Mouse (Mus musculus) gastrocnemius, adult 2 months (tissue): Measurements from ENCODE around the gene Vps50. TPM values are rescaled to one million over a fixed set of nuclear protein-coding genes. Genes with fewer than 3 reads are reported as not detected.

Experiments
- DNase-seq: peaks from one replicate; pipeline ENCODE4 v3.0.0; 2022
- H3K27ac ChIP-seq: fragments of 200-600 bp; 2 replicates; pipeline ENCODE4 v1.8.1; 2022; ENCODE audit warnings: mild to moderate bottlenecking
- H3K4me3 ChIP-seq: fragments of 200-600 bp; 2 replicates; pipeline ENCODE4 v1.8.1; 2022; ENCODE audit warnings: mild to moderate bottlenecking, moderate library complexity
- CTCF ChIP-seq: fragments of 200-600 bp; IDR thresholded peaks from 2 replicates; pipeline ENCODE4 v1.8.1; 2022; ENCODE audit warnings: antibody characterized with exemption, mild to moderate bottlenecking, moderate library complexity
- intact Hi-C: fragments of 180-260 bp; cut with DNase I; formaldehyde crosslinking; loops from one replicate; pipeline ENCODE4 v1.15.1; 2025
- long read RNA-seq, 2 experiments: library from polyadenylated mRNA; stranded (forward); transcript quantifications; one replicate each; pipeline ENCODE4 v2.0.0; 2021
- total RNA-seq, 2 experiments: library from RNA; stranded (reverse); gene quantifications; 2 replicates each; pipeline ENCODE4 v1.2.3; 2021

The Vps50 gene
- 10 to 100 TPM; 21.1 to 21.8 TPM for total RNA-seq
- long read RNA-seq, experiment 1, transcript Vps50-201 (28 exons, 3,788 nt): major isoform, 28 of 40 reads
- long read RNA-seq, experiment 1, partial matches to known transcripts: 6 of 40 reads
- long read RNA-seq, experiment 1, other reads (novel, unspliced or antisense): 5 of 40 reads
- long read RNA-seq, experiment 2, transcript Vps50-201 (28 exons, 3,788 nt): major isoform, 25 of 31 reads
- long read RNA-seq, experiment 2, partial matches to known transcripts: 4 of 31 reads
- long read RNA-seq, experiment 2, other reads (novel, unspliced or antisense): 2 of 31 reads

DNA sequence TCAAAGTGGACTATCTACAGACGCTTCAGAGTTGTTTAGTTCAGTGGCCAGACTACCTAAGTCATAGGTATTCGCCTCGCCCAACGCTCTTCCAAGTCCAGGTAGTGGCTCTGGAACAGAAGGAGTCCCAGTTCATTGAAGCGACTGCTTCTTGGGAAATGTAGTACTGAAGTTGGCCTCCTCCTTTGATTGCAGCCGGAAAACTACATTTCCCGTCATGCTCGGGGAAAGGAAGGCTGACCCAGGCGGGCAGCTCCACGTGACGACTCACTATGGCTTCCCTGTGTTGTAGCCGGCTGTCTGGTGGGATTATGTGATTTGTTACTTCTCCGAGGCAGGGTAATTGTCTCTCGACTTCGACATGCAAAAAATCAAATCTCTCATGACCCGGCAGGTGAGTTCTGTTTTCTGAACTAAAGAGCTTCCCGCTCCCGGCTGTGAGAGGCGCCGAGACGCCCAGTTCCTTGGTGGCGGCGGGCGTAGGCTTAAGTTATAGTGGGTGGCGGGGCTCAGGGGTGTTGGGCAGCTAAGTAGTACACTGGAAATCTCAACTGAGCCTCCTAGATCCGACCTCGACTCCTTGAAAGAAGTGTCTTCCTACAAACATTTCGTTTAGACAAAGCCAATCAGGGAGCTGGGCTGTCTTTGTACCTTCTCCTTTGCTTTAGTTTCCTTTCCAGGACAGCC, at the start of gene Vps50, which contains the start of gene Hepacam2:
Vps50 (plus strand) TSS at position 221 of the 687 bp plus-strand sequence.
Hepacam2 (minus strand) TSS at position 137 of the 687 bp plus-strand sequence.
- intact Hi-C loops: loop anchor here (10.0 kb wide), 1 partner anchor 586 kb away; the partner anchor contains the start of gene Bet1
- Histone ChIP-seq H3K27ac (peak within 1 kb of the TSS; percentile 85), H3K4me3 (peak within 1 kb of the TSS; percentile 91)
- DNase-seq: peak; percentile 91
- no peak for TF ChIP-seq CTCF

- Histone ChIP-seq H3K4me3 (no peak overlapping the region), H3K27ac (no peak overlapping the region)
- intact Hi-C loops: no loop called here
- no peak for TF ChIP-seq CTCF
- DNase-seq: no peak
Observed at GRCm38 (mm10) chr6:3454421-3454820, 43.8 kb upstream of the Vps50 start.

DNA sequence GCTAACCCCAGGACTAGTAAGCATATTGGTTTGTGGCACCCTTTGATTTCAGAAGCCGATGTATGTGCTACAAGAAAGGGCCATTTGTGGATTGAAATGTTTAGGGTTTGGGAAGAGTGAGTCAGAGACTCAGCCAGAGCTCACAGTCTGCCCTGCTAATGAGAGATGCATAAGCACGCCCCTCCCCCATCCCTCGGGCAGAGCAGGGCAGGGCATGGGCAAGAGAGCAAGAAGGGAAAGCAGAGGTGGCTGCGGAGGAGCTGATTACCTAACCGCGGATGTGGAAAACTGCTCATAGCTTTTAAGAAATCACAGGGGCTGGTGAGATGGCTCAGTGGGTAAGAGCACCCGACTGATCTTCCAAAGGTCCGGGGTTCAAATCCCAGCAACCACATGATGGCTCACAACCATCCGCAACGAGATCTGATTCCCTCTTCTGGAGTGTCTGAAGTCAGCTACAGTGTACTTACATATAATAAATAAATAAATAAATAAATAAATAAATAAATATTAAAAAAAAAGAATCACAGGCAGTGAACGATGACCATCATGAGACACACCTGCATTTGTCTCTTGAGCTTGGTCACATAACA, 42.1 kb upstream of the Vps50 start:
- TF ChIP-seq CTCF: no peak
- Histone ChIP-seq H3K27ac (no peak overlapping the region), H3K4me3 (no peak overlapping the region)
- intact Hi-C loops: no loop called here
- DNase-seq: no peak

- intact Hi-C loops: no loop called here
- Histone ChIP-seq H3K4me3 (no peak overlapping the region), H3K27ac (no peak overlapping the region)
- DNase-seq: no peak
- no peak for TF ChIP-seq CTCF
Observed at GRCm38 (mm10) chr6:3463026-3463425, 35.2 kb upstream of the Vps50 start.

GRCm38 (mm10) chr6:3463594-3463993, 34.6 kb upstream of the Vps50 start:
- Histone ChIP-seq H3K4me3 (no peak overlapping the region), H3K27ac (no peak overlapping the region)
- intact Hi-C loops: no loop called here
- no peak for TF ChIP-seq CTCF
- DNase-seq: no peak

DNA sequence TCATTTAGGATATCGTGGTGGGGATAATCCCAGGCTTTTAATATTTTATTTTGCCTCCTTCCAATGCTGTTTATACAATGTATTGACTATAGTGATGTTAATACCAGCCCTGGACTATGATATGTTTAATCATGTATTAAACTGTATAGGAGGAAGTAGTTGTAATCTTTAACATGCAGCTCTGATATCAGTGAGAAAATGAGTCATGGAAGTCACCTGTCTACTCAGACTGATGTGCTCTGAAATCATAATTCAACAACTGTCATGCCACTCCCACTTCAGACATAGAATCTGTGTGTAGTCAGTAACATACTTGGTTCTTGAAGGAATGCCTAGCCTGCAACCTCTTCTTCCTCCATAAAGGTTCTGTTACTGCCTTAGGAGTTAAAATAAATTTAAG, 29.6 kb upstream of the Vps50 start:
- no peak for TF ChIP-seq CTCF
- H3K27ac ChIP-seq: no peak overlapping the region
- no peak for DNase-seq
- intact Hi-C loops: no loop called here
- H3K4me3 ChIP-seq: no peak overlapping the region

- intact Hi-C loops: no loop called here
- no peak overlapping the region for H3K4me3 ChIP-seq
- H3K27ac ChIP-seq: no peak overlapping the region
- no peak for DNase-seq
- no peak for TF ChIP-seq CTCF
Observed at GRCm38 (mm10) chr6:3470706-3471105, 27.5 kb upstream of the Vps50 start.

DNA sequence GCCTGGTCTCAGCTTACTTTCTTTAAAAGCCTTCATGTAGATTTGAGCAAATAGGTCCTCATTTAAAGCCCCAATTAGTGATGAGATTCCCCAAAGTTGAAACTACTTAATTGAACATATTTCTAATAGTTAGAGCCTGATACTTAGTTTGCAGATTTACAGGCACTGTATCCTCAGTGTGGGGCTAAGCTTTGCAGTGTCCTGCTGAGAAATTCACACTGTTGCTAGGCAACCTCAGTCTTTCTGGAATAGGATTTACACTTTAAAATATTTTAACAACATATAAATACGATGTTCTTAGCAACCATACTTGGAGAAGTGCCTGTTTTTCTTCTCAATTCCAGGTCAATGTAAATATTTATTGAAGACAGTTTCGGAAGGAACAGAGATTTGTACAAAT, 21.9 kb upstream of the Vps50 start:
- intact Hi-C loops: no loop called here
- no peak for TF ChIP-seq CTCF
- Histone ChIP-seq H3K4me3 (no peak overlapping the region), H3K27ac (no peak overlapping the region)
- DNase-seq: no peak

DNA sequence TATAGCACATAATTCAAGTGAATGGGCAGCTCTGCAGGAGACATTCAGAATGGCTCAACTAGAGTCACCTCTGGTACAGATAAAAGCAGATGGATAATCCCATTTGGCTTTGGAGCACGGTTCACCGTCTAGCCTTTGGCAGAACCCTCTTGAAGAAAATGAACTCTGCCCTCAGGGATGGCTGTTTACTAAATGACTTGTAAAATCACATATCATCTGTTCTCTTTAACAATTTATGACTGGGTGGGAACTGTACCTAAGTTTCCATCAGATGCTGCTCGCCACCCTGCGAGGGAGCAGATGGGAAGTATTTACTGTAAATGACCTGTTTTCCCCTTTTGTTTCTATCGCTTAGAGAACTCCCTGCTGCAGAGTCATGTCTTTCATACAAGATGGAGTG, 18.3 kb upstream of the Vps50 start:
- H3K4me3 ChIP-seq: no peak overlapping the region
- no peak overlapping the region for H3K27ac ChIP-seq
- TF ChIP-seq CTCF: no peak
- intact Hi-C loops: no loop called here
- no peak for DNase-seq

DNA sequence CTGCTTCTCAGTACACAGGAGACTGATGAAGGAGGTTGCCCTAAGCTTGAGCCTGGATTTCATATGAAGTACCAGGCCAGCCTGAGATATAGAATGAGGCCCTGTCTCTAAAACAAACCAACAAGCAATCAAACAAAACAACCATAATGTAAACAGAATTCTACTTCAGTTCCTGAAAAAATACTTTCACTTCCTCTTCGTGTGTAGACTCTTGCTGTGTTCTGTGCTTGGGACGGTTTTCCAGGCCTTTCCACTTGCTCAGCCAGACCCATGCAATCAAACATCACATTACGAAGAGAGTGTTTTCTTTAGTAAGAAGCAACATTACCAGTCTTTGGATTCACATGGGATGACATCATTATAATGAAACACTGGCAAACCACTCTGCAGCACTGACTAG, 16.5 kb upstream of the Vps50 start:
- intact Hi-C loops: no loop called here

GRCm38 (mm10) chr6:3485133-3485532, 13.0 kb upstream of the Vps50 start:
- TF ChIP-seq CTCF: no peak
- intact Hi-C loops: no loop called here
- H3K4me3 ChIP-seq: no peak overlapping the region
- DNase-seq: no peak
- no peak overlapping the region for H3K27ac ChIP-seq

More for the DNA sequence above, 16.5 kb upstream of the Vps50 start:
- no peak overlapping the region for H3K27ac ChIP-seq
- TF ChIP-seq CTCF: no peak
- H3K4me3 ChIP-seq: no peak overlapping the region
- DNase-seq: no peak

- Histone ChIP-seq H3K4me3 (no peak overlapping the region), H3K27ac (no peak overlapping the region)
- TF ChIP-seq CTCF: no peak
- no peak for DNase-seq
- intact Hi-C loops: no loop called here
Observed at GRCm38 (mm10) chr6:3487355-3487754, 10.8 kb upstream of the Vps50 start.

- H3K27ac ChIP-seq: no peak overlapping the region
- H3K4me3 ChIP-seq: no peak overlapping the region
- no peak for TF ChIP-seq CTCF
- intact Hi-C loops: loop anchor here (10.0 kb wide), 1 partner anchor 591 kb away; the partner anchor contains the start of gene Bet1
- no peak for DNase-seq
Observed at GRCm38 (mm10) chr6:3494285-3494684, 3.9 kb upstream of the Vps50 start.
